Mouse (Mus musculus) 416B (cell line): ENCODE measurements around the gene Spcs2.

Experiments used
- DNase-seq: peaks from one replicate; pipeline ENCODE4 v3.0.0; 2011; ENCODE audit warnings: low read depth

Spcs2 gene

GRCm38 (mm10) chr7:99863362-99863761 is at the start of gene Spcs2:
Gene Spcs2 (minus strand): TSS chr7:99863462.
- DNase-seq, result peak; percentile 28

GRCm38 (mm10) chr7:99911038-99911437 is 47.8 kb upstream of the Spcs2 start:
- DNase-seq, result no peak

- DNase-seq, result peak; percentile 85
Measured at GRCm38 (mm10) chr7:99907463-99907862, 44.2 kb upstream of the Spcs2 start.

- peak; percentile 29 for DNase-seq
Measured at GRCm38 (mm10) chr7:99906346-99906745, 43.1 kb upstream of the Spcs2 start.

GRCm38 (mm10) chr7:99904421-99905005 is 41.3 kb upstream of the Spcs2 start:
- DNase-seq, result peak; percentile 75

- no peak for DNase-seq
Measured at GRCm38 (mm10) chr7:99902918-99903665, 39.8 kb upstream of the Spcs2 start.

- DNase-seq, result no peak
Measured at GRCm38 (mm10) chr7:99902208-99902607, 38.9 kb upstream of the Spcs2 start.

- DNase-seq, result no peak
Measured at GRCm38 (mm10) chr7:99896905-99897304, 33.6 kb upstream of the Spcs2 start.

- DNase-seq, result no peak
Measured at GRCm38 (mm10) chr7:99894478-99894877, 31.2 kb upstream of the Spcs2 start.

GRCm38 (mm10) chr7:99893967-99894366 is 30.7 kb upstream of the Spcs2 start:
- DNase-seq, result no peak

GRCm38 (mm10) chr7:99892351-99892750 is 29.1 kb upstream of the Spcs2 start:
- DNase-seq, result no peak

- peak; percentile 76 for DNase-seq
Measured at GRCm38 (mm10) chr7:99891471-99891870, 28.2 kb upstream of the Spcs2 start.

GRCm38 (mm10) chr7:99890168-99890755 is 27.0 kb upstream of the Spcs2 start:
- DNase-seq, result no peak

- DNase-seq, result peak; percentile 77
Measured at GRCm38 (mm10) chr7:99889175-99889880, 26.1 kb upstream of the Spcs2 start.

GRCm38 (mm10) chr7:99887743-99888142 is 24.5 kb upstream of the Spcs2 start:
- peak; percentile 68 for DNase-seq

- DNase-seq, result peak; percentile 77
Measured at GRCm38 (mm10) chr7:99887230-99887735, 24.0 kb upstream of the Spcs2 start.

GRCm38 (mm10) chr7:99878254-99878653 is 15.0 kb upstream of the Spcs2 start:
- DNase-seq, result no peak

GRCm38 (mm10) chr7:99876345-99876744 is 13.1 kb upstream of the Spcs2 start:
- DNase-seq, result peak; percentile 86

- DNase-seq, result no peak
Measured at GRCm38 (mm10) chr7:99875891-99876290, 12.6 kb upstream of the Spcs2 start.

- no peak for DNase-seq
Measured at GRCm38 (mm10) chr7:99873965-99874364, 10.7 kb upstream of the Spcs2 start.

GRCm38 (mm10) chr7:99869296-99869695 is 6.0 kb upstream of the Spcs2 start:
- peak; percentile 63 for DNase-seq

GRCm38 (mm10) chr7:99865219-99865618 is 2.0 kb upstream of the Spcs2 start:
- peak; percentile 76 for DNase-seq
